Mouse (Mus musculus): ENCODE data around the gene Gnai3. TPM values are rescaled to one million over a fixed set of nuclear protein-coding genes. Genes with fewer than 3 reads are reported as not detected.
A peak's percentile ranks its signal among the peaks of the same experiment; 100 is the strongest.

Gnai3 gene
- polyA plus RNA-seq, 1 experiment from 2014 or later: 155 TPM

- no peak overlapping the region for H3K27ac ChIP-seq (ENCODE audit: low read length)
- H3K4me1 ChIP-seq (replicated peaks; ENCODE audit: control insufficient read depth, insufficient read depth, low read length): no peaks in the 10 kb centered on the region
- 64% methylated on average over 6 of the region's 6 CpGs for WGBS
- H3K9me3 ChIP-seq (ENCODE audit: control insufficient read depth, low read length): no peaks in the 10 kb centered on the region
- no peaks in the 10 kb centered on the region for H3K27me3 ChIP-seq (replicated peaks; ENCODE audit: control insufficient read depth, insufficient read depth, low read length)
- H3K9ac ChIP-seq (replicated peaks; ENCODE audit: low read depth, low read length): no peak overlapping the region
- no peak for ATAC-seq
- no peak overlapping the region for H3K4me3 ChIP-seq (replicated peaks; ENCODE audit: low read length)
- no peaks in the 10 kb centered on the region for H3K36me3 ChIP-seq (ENCODE audit: control insufficient read depth, insufficient read depth)
- no peak overlapping the region for H3K4me2 ChIP-seq (ENCODE audit: low read length)
Measured at GRCm38 (mm10) chr3:108067370-108067934, 78.5 kb downstream of the Gnai3 start.

GRCm38 (mm10) chr3:108065551-108065950 lies 80.4 kb downstream of the Gnai3 start:
- Histone ChIP-seq H3K4me3 (replicated peaks; ENCODE audit: low read length) (no peak overlapping the region), H3K4me1 (replicated peaks; ENCODE audit: control insufficient read depth, insufficient read depth, low read length) (no peaks in the 10 kb centered on the region), H3K9ac (replicated peaks; ENCODE audit: low read depth, low read length) (no peak overlapping the region), H3K27me3 (replicated peaks; ENCODE audit: control insufficient read depth, insufficient read depth, low read length) (no peaks in the 10 kb centered on the region), H3K4me2 (ENCODE audit: low read length) (no peak overlapping the region), H3K36me3 (ENCODE audit: control insufficient read depth, insufficient read depth) (no peaks in the 10 kb centered on the region), H3K9me3 (ENCODE audit: control insufficient read depth, low read length) (no peaks in the 10 kb centered on the region), H3K27ac (ENCODE audit: low read length) (no peak overlapping the region)
- 84% methylated on average over 9 of the region's 9 CpGs for WGBS
- ATAC-seq: no peak

- H3K4me1 ChIP-seq (replicated peaks; ENCODE audit: control insufficient read depth, insufficient read depth, low read length): no peaks in the 10 kb centered on the region
- no peak overlapping the region for H3K27ac ChIP-seq (ENCODE audit: low read length)
- 74% methylated on average over 4 of the region's 4 CpGs for WGBS
- no peaks in the 10 kb centered on the region for H3K9me3 ChIP-seq (ENCODE audit: control insufficient read depth, low read length)
- no peak for ATAC-seq
- no peaks in the 10 kb centered on the region for H3K36me3 ChIP-seq (ENCODE audit: control insufficient read depth, insufficient read depth)
- no peak overlapping the region for H3K4me2 ChIP-seq (ENCODE audit: low read length)
- no peaks in the 10 kb centered on the region for H3K27me3 ChIP-seq (replicated peaks; ENCODE audit: control insufficient read depth, insufficient read depth, low read length)
- H3K4me3 ChIP-seq (replicated peaks; ENCODE audit: low read length): no peak overlapping the region
- no peak overlapping the region for H3K9ac ChIP-seq (replicated peaks; ENCODE audit: low read depth, low read length)
Measured at GRCm38 (mm10) chr3:108064672-108065071, 81.3 kb downstream of the Gnai3 start.

DNA sequence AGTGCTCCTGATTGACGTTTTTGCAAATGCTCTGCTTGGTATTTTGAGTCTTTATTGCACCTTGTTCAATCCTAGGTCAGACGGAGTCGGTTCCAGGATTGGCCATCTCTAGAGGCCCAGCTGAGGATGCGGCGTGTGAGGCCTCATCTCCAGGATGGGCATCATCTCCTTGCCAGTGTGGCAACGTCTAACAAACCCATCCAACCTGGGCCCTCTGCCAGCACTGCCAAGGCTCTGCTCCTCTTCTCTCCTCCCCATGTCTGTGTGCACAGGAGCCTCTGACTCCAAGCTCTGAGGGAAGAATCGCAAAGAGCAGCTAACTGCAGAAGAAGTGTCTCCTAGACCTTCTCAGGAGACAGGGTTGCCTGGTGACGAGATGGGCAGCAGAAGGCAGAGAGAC lies 83.3 kb downstream of the Gnai3 start:
- WGBS: 79% methylated on average over 8 of the region's 8 CpGs

DNA sequence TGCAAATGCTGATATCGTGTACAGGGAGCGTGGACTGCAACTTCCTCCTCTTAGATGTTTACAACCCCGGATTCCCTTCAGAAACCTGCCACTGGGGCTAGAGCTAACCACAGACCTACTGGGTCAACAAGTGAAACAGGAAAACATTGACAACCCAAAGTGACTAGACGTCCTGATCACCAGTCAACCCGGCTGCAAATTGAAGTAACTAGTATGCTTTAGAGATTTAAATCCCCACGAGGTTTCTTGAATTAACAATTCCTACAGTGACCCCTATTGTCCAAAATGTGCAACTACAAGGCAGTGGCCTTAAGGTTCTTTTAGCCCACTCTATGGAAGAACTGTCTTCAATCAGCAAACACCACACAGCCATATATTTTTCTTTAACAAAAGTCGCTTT lies 84.5 kb downstream of the Gnai3 start:
- no peak overlapping the region for H3K27ac ChIP-seq (ENCODE audit: low read length)
- 25% methylated on average over 7 of the region's 7 CpGs for WGBS
- ATAC-seq: peak; percentile 45; the same call in 1 of the 2 replicates
- no peaks in the 10 kb centered on the region for H3K36me3 ChIP-seq (ENCODE audit: control insufficient read depth, insufficient read depth)
- no peak overlapping the region for H3K4me3 ChIP-seq (replicated peaks; ENCODE audit: low read length)
- no peak overlapping the region for H3K9ac ChIP-seq (replicated peaks; ENCODE audit: low read depth, low read length)
- peak overlapping the region; percentile 30; the same call in 1 of the 2 replicates for H3K4me2 ChIP-seq (ENCODE audit: low read length)
- H3K4me1 ChIP-seq (replicated peaks; ENCODE audit: control insufficient read depth, insufficient read depth, low read length): no peaks in the 10 kb centered on the region
- H3K9me3 ChIP-seq (ENCODE audit: control insufficient read depth, low read length): no peaks in the 10 kb centered on the region
- H3K27me3 ChIP-seq (replicated peaks; ENCODE audit: control insufficient read depth, insufficient read depth, low read length): no peaks in the 10 kb centered on the region

More for the DNA sequence above, 83.3 kb downstream of the Gnai3 start:
- H3K36me3 ChIP-seq (ENCODE audit: control insufficient read depth, insufficient read depth): no peaks in the 10 kb centered on the region
- no peak overlapping the region for H3K27ac ChIP-seq (ENCODE audit: low read length)
- H3K27me3 ChIP-seq (replicated peaks; ENCODE audit: control insufficient read depth, insufficient read depth, low read length): no peaks in the 10 kb centered on the region
- no peak overlapping the region for H3K4me2 ChIP-seq (ENCODE audit: low read length)
- no peak overlapping the region for H3K4me3 ChIP-seq (replicated peaks; ENCODE audit: low read length)
- H3K9ac ChIP-seq (replicated peaks; ENCODE audit: low read depth, low read length): no peak overlapping the region
- H3K4me1 ChIP-seq (replicated peaks; ENCODE audit: control insufficient read depth, insufficient read depth, low read length): no peaks in the 10 kb centered on the region
- ATAC-seq: no peak
- no peaks in the 10 kb centered on the region for H3K9me3 ChIP-seq (ENCODE audit: control insufficient read depth, low read length)

Other genes starting within 250 kb of the Gnai3 start
- 65.5 and 70.7 TPM in 2 replicates for gene Gstm7, start 214.3 kb downstream of the Gnai3 start, polyA plus RNA-seq (2015; fragmentation: Nextera tagmentation; extraction: Ambion mirVana)
- 10.2 and 11.7 TPM in 2 replicates for gene Gstm6, start 202.4 kb downstream of the Gnai3 start, polyA plus RNA-seq (2015; fragmentation: Nextera tagmentation; extraction: Ambion mirVana)
- not detected in 2 replicates for gene Gstm3, start 176.9 kb downstream of the Gnai3 start, polyA plus RNA-seq (2015; fragmentation: Nextera tagmentation; extraction: Ambion mirVana)
- gene Gstm2, start 159.7 kb downstream of the Gnai3 start, polyA plus RNA-seq (2015; fragmentation: Nextera tagmentation; extraction: Ambion mirVana): 4.2 and 9.2 TPM in 2 replicates
- gene Gstm1, start 128.2 kb downstream of the Gnai3 start, polyA plus RNA-seq (2015; fragmentation: Nextera tagmentation; extraction: Ambion mirVana): 67.2 and 74.1 TPM in 2 replicates
- 15.2 and 15.9 TPM in 2 replicates for gene Gstm4, start 101.3 kb downstream of the Gnai3 start, polyA plus RNA-seq (2015; fragmentation: Nextera tagmentation; extraction: Ambion mirVana)
- gene Ampd2, start 59.5 kb downstream of the Gnai3 start, polyA plus RNA-seq (2015; fragmentation: Nextera tagmentation; extraction: Ambion mirVana): 55.7 and 64.3 TPM in 2 replicates
- gene Gnat2, start 53.4 kb downstream of the Gnai3 start, polyA plus RNA-seq (2015; fragmentation: Nextera tagmentation; extraction: Ambion mirVana): 0.13 and 0.31 TPM in 2 replicates
- gene Gpr61, start 8.7 kb upstream of the Gnai3 start, polyA plus RNA-seq (2015; fragmentation: Nextera tagmentation; extraction: Ambion mirVana): 2.4 and 4.3 TPM in 2 replicates
- gene Amigo1, start 40.2 kb upstream of the Gnai3 start, polyA plus RNA-seq (2015; fragmentation: Nextera tagmentation; extraction: Ambion mirVana): 10.1 and 12.0 TPM in 2 replicates
- gene Cyb561d1, start 55.1 kb upstream of the Gnai3 start, polyA plus RNA-seq (2015; fragmentation: Nextera tagmentation; extraction: Ambion mirVana): 4.1 and 5.7 TPM in 2 replicates
- 30.7 and 33.8 TPM in 2 replicates for gene Atxn7l2, start 64.8 kb upstream of the Gnai3 start, polyA plus RNA-seq (2015; fragmentation: Nextera tagmentation; extraction: Ambion mirVana)
- gene Sypl2, start 80.5 kb upstream of the Gnai3 start, polyA plus RNA-seq (2015; fragmentation: Nextera tagmentation; extraction: Ambion mirVana): 1.7 and 2.3 TPM in 2 replicates
- gene Psma5, start 110.8 kb upstream of the Gnai3 start, polyA plus RNA-seq (2015; fragmentation: Nextera tagmentation; extraction: Ambion mirVana): 265 and 266 TPM in 2 replicates
- gene Sort1, start 137.9 kb upstream of the Gnai3 start, polyA plus RNA-seq (2015; fragmentation: Nextera tagmentation; extraction: Ambion mirVana): 19.5 and 22.6 TPM in 2 replicates
- 0.16 TPM in 1 of 2 replicates, not detected in the other for gene Mybphl, start 218.8 kb upstream of the Gnai3 start, polyA plus RNA-seq (2015; fragmentation: Nextera tagmentation; extraction: Ambion mirVana)
- gene Psrc1, start 237.7 kb upstream of the Gnai3 start, polyA plus RNA-seq (2015; fragmentation: Nextera tagmentation; extraction: Ambion mirVana): 29.0 and 29.2 TPM in 2 replicates